Mouse (Mus musculus) thymus, adult 2 months (tissue): ENCODE results near the gene Rin2.

ENCODE experiments used
- CTCF ChIP-seq: fragments of 200-500 bp; IDR thresholded peaks from 2 replicates; pipeline ENCODE4 v1.5.1; 2012; ENCODE audit warnings: mild to moderate bottlenecking, control low read depth, low read length, moderate library complexity, borderline replicate concordance; ENCODE audit not compliant: control insufficient read depth, poor library complexity, insufficient read depth; ENCODE audit errors: extremely low read depth
- POLR2A ChIP-seq: fragments of 200-500 bp; IDR thresholded peaks from 2 replicates; pipeline ENCODE4 v1.6.1; 2012; ENCODE audit warnings: mild to moderate bottlenecking, low read length, control low read depth, moderate library complexity; ENCODE audit not compliant: control insufficient read depth, poor library complexity, insufficient read depth; ENCODE audit errors: extremely low read depth

GRCm38 (mm10) chr2:145808667-145809066, 133.7 kb downstream of the Rin2 start:
- TF ChIP-seq POLR2A (no peak), CTCF (no peak)
